Mouse (Mus musculus) neural tube, embryonic 13.5 days (tissue): ENCODE measurements around the gene Gm49368. TPM values are rescaled to one million over a fixed set of nuclear protein-coding genes. Genes with fewer than 3 reads are reported as not detected.
A peak's percentile ranks its signal among the peaks of the same experiment; 100 is the strongest.
"Not testable (repeated sequence)": the region's sequence is repeated elsewhere in the genome, so short reads cannot be mapped to it uniquely, and the experiment has no call there.

Source experiments
- ATAC-seq: fragments of 200-750 bp; cut with Nextera tagmentation; 2 replicates; pipeline ENCODE4 v1.8.0; 2017; ENCODE audit warnings: low read depth, mild to moderate bottlenecking, moderate TSS enrichment, moderate library complexity
- H3K27ac ChIP-seq: fragments of 300-500 bp; sonication (generic); replicated peaks from 2 replicates; pipeline ENCODE4 v1.5.1; 2015; ENCODE audit warnings: moderate library complexity, mild to moderate bottlenecking, inconsistent platforms
- H3K27me3 ChIP-seq: fragments of 300-500 bp; sonication (generic); 2 replicates; pipeline ENCODE4 v1.6.1; 2015; ENCODE audit warnings: mild to moderate bottlenecking, inconsistent platforms
- H3K36me3 ChIP-seq: fragments of 300-500 bp; sonication (generic); 2 replicates; pipeline ENCODE4 v1.6.1; 2015; ENCODE audit warnings: mild to moderate bottlenecking, inconsistent platforms
- H3K4me1 ChIP-seq: fragments of 300-500 bp; sonication (generic); replicated peaks from 2 replicates; pipeline ENCODE4 v1.6.1; 2015; ENCODE audit warnings: inconsistent platforms
- H3K4me2 ChIP-seq: fragments of 300-500 bp; sonication (generic); 2 replicates; pipeline ENCODE4 v1.6.1; 2015; ENCODE audit warnings: inconsistent platforms, mild to moderate bottlenecking, moderate library complexity
- H3K4me3 ChIP-seq: fragments of 300-500 bp; sonication (generic); 2 replicates; pipeline ENCODE4 v1.5.1; 2015; ENCODE audit warnings: mild to moderate bottlenecking, inconsistent platforms
- H3K9ac ChIP-seq: fragments of 300-500 bp; sonication (generic); 2 replicates; pipeline ENCODE4 v1.6.1; 2015; ENCODE audit warnings: moderate library complexity, mild to moderate bottlenecking, inconsistent platforms
- H3K9me3 ChIP-seq: fragments of 300-500 bp; sonication (generic); 2 replicates; pipeline ENCODE4 v1.6.1; 2016; ENCODE audit warnings: inconsistent platforms
- WGBS: fragments of 180-500 bp; shearing (Covaris S2); methylation state at CpG from one replicate; pipeline ENCODE4 v1.1.7; 2015; 5-methylcytosine and 5-hydroxymethylcytosine counted together
- polyA plus RNA-seq: library from polyadenylated mRNA; unstranded; fragments of >200 nt; fragmentation: Nextera tagmentation; extraction: Ambion mirVana; gene quantifications from 2 replicates; pipeline ENCODE4 v1.2.1, GENCODE M21; 2015

The Gm49368 gene
- not detected in 2 replicates for polyA plus RNA-seq

GRCm38 (mm10) chr7:128062456-128062855 is at the start of gene Gm49368, which contains the start of gene Itgam:
TSS of gene Gm49368 (plus strand) at chr7:128062683.
TSS of gene Itgam (plus strand) at chr7:128062640.
- H3K4me2 ChIP-seq: no peak within 1 kb of the TSS
- no peaks in the 10 kb centered on the region for H3K36me3 ChIP-seq
- no peak within 1 kb of the TSS for H3K4me3 ChIP-seq
- no peaks in the 10 kb centered on the region for H3K27me3 ChIP-seq
- ATAC-seq: no peak
- 89% methylated on average over 7 of the region's 7 CpGs for WGBS
- no peaks in the 10 kb centered on the region for H3K4me1 ChIP-seq
- H3K27ac ChIP-seq: no peak within 1 kb of the TSS
- no peaks in the 10 kb centered on the region for H3K9me3 ChIP-seq
- no peak within 1 kb of the TSS for H3K9ac ChIP-seq

GRCm38 (mm10) chr7:128013116-128013515 is 49.4 kb upstream of the Gm49368 start:
- Histone ChIP-seq H3K4me3 (no peak overlapping the region), H3K27ac (no peak overlapping the region), H3K9ac (no peak overlapping the region), H3K36me3 (no peaks in the 10 kb centered on the region), H3K4me2 (no peak overlapping the region), H3K4me1 (no peaks in the 10 kb centered on the region), H3K27me3 (no peaks in the 10 kb centered on the region), H3K9me3 (no peaks in the 10 kb centered on the region)
- no peak for ATAC-seq
- 95% methylated on average over 13 of the region's 13 CpGs for WGBS

GRCm38 (mm10) chr7:128016134-128016533 is 46.3 kb upstream of the Gm49368 start:
- H3K27me3 ChIP-seq, H3K4me3 ChIP-seq, ATAC-seq, H3K4me1 ChIP-seq, H3K4me2 ChIP-seq, H3K27ac ChIP-seq, H3K36me3 ChIP-seq, H3K9me3 ChIP-seq, H3K9ac ChIP-seq: not testable (repeated sequence)
- WGBS: 86% methylated on average over 5 of the region's 5 CpGs

- no peak for ATAC-seq
- Histone ChIP-seq H3K4me1 (no peaks in the 10 kb centered on the region), H3K9me3 (no peaks in the 10 kb centered on the region), H3K9ac (no peak overlapping the region), H3K27ac (no peak overlapping the region), H3K4me3 (no peak overlapping the region), H3K27me3 (no peaks in the 10 kb centered on the region), H3K36me3 (no peaks in the 10 kb centered on the region), H3K4me2 (no peak overlapping the region)
- WGBS: 89% methylated on average over 6 of the region's 6 CpGs
These were observed 45.8 kb upstream of the Gm49368 start for GRCm38 (mm10) chr7:128016650-128017049.

GRCm38 (mm10) chr7:128018275-128018674 is 44.2 kb upstream of the Gm49368 start:
- 91% methylated on average over 3 of the region's 3 CpGs for whole genome bisulfite sequencing
- no peak for ATAC-seq

GRCm38 (mm10) chr7:128019187-128019586 is 43.3 kb upstream of the Gm49368 start:
- Histone ChIP-seq H3K27ac (no peak overlapping the region), H3K4me2 (no peak overlapping the region), H3K27me3 (no peaks in the 10 kb centered on the region), H3K36me3 (no peaks in the 10 kb centered on the region), H3K4me1 (no peaks in the 10 kb centered on the region), H3K9ac (no peak overlapping the region), H3K9me3 (no peaks in the 10 kb centered on the region), H3K4me3 (no peak overlapping the region)
- ATAC-seq: no peak
- WGBS: 90% methylated on average over 2 of the region's 2 CpGs

More at GRCm38 (mm10) chr7:128018275-128018674, 44.2 kb upstream of the Gm49368 start:
- H3K4me2 ChIP-seq: no peak overlapping the region
- no peaks in the 10 kb centered on the region for H3K9me3 ChIP-seq
- H3K27me3 ChIP-seq: no peaks in the 10 kb centered on the region
- H3K9ac ChIP-seq: no peak overlapping the region
- no peaks in the 10 kb centered on the region for H3K4me1 ChIP-seq
- no peaks in the 10 kb centered on the region for H3K36me3 ChIP-seq
- H3K4me3 ChIP-seq: no peak overlapping the region
- H3K27ac ChIP-seq: no peak overlapping the region

GRCm38 (mm10) chr7:128022974-128023373 is 39.5 kb upstream of the Gm49368 start:
- Histone ChIP-seq H3K4me3 (no peak overlapping the region), H3K27me3 (no peaks in the 10 kb centered on the region), H3K9me3 (no peaks in the 10 kb centered on the region), H3K9ac (no peak overlapping the region), H3K4me2 (no peak overlapping the region), H3K36me3 (no peaks in the 10 kb centered on the region), H3K4me1 (no peaks in the 10 kb centered on the region), H3K27ac (no peak overlapping the region)
- 57% methylated on average over 8 of the region's 8 CpGs for WGBS
- no peak for ATAC-seq

GRCm38 (mm10) chr7:128023565-128023964 is 38.9 kb upstream of the Gm49368 start:
- no peak overlapping the region for H3K4me2 ChIP-seq
- H3K9me3 ChIP-seq: no peaks in the 10 kb centered on the region
- WGBS: 93% methylated on average over 4 of the region's 4 CpGs
- no peaks in the 10 kb centered on the region for H3K4me1 ChIP-seq
- no peak overlapping the region for H3K9ac ChIP-seq
- no peak overlapping the region for H3K27ac ChIP-seq
- no peaks in the 10 kb centered on the region for H3K36me3 ChIP-seq
- no peak overlapping the region for H3K4me3 ChIP-seq
- H3K27me3 ChIP-seq: no peaks in the 10 kb centered on the region
- ATAC-seq: no peak

GRCm38 (mm10) chr7:128024364-128024763 is 38.1 kb upstream of the Gm49368 start:
- Histone ChIP-seq H3K4me2 (no peak overlapping the region), H3K4me1 (no peaks in the 10 kb centered on the region), H3K27me3 (no peaks in the 10 kb centered on the region), H3K27ac (no peak overlapping the region), H3K9me3 (no peaks in the 10 kb centered on the region), H3K4me3 (no peak overlapping the region), H3K9ac (no peak overlapping the region), H3K36me3 (no peaks in the 10 kb centered on the region)
- WGBS: 97% methylated on average over 9 of the region's 9 CpGs
- ATAC-seq: no peak

GRCm38 (mm10) chr7:128024932-128025331 is 37.6 kb upstream of the Gm49368 start:
- ATAC-seq: no peak
- H3K9ac ChIP-seq: no peak overlapping the region
- no peaks in the 10 kb centered on the region for H3K4me1 ChIP-seq
- no peak overlapping the region for H3K27ac ChIP-seq
- 84% methylated on average over 4 of the region's 4 CpGs for WGBS
- no peak overlapping the region for H3K4me2 ChIP-seq
- H3K27me3 ChIP-seq: no peaks in the 10 kb centered on the region
- no peak overlapping the region for H3K4me3 ChIP-seq
- H3K9me3 ChIP-seq: no peaks in the 10 kb centered on the region
- no peaks in the 10 kb centered on the region for H3K36me3 ChIP-seq

- Histone ChIP-seq H3K9me3 (no peaks in the 10 kb centered on the region), H3K9ac (no peak overlapping the region), H3K4me2 (no peak overlapping the region), H3K27me3 (no peaks in the 10 kb centered on the region), H3K27ac (no peak overlapping the region), H3K4me3 (no peak overlapping the region), H3K4me1 (no peaks in the 10 kb centered on the region), H3K36me3 (no peaks in the 10 kb centered on the region)
- no peak for ATAC-seq
- 82% methylated on average over 4 of the region's 4 CpGs for WGBS
These were observed 37.1 kb upstream of the Gm49368 start for GRCm38 (mm10) chr7:128025381-128025780.

- no peaks in the 10 kb centered on the region for H3K27me3 ChIP-seq
- peak; percentile 63; the same call in 1 of the 2 replicates for ATAC-seq
- H3K4me2 ChIP-seq: no peak overlapping the region
- no peak overlapping the region for H3K27ac ChIP-seq
- no peaks in the 10 kb centered on the region for H3K4me1 ChIP-seq
- H3K4me3 ChIP-seq: no peak overlapping the region
- no peaks in the 10 kb centered on the region for H3K36me3 ChIP-seq
- H3K9ac ChIP-seq: no peak overlapping the region
- 40% methylated on average over 9 of the region's 9 CpGs for WGBS
- H3K9me3 ChIP-seq: no peaks in the 10 kb centered on the region
These were observed 31.0 kb upstream of the Gm49368 start for GRCm38 (mm10) chr7:128031403-128031976.
